Mouse (Mus musculus): Measurements from ENCODE around the gene Cs. TPM values are rescaled to one million over a fixed set of nuclear protein-coding genes. Genes with fewer than 3 reads are reported as not detected.

Cs gene
- polyA plus RNA-seq, 1 experiment from 2014 or later, result 314 TPM

DNA sequence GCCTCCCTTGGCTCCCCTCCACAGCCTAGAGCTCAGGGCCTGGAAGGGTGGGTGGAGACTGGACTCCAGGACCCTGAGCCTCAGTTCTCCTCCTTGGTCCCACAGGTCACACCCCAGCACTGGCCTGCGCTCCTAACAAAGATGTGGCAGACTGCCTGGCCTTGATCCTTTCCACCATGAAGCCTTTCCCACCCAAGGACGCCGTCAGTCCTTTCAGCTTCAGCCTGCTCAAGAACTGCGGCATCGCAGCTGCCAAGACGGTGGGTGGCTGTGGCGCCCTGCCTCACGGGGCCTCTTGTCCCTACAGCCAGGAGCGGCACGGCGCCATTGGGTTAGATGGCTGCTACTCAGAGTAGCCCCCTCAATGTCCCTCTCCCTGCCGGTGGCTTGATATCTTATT, 52.8 kb downstream of the Cs start:
- H3K4me1 ChIP-seq (ENCODE audit: control insufficient read depth, insufficient read depth, low read depth, low read length), result no peaks in the 10 kb centered on the region; the same call in 1 of the 2 replicates
- H3K9me3 ChIP-seq (ENCODE audit: control insufficient read depth, low read length), result no peaks in the 10 kb centered on the region
- no peak overlapping the region for H3K9ac ChIP-seq (ENCODE audit: low read depth, low read length)
- no peak for ATAC-seq
- 86% methylated on average over 12 of the region's 12 CpGs for WGBS
- no peaks in the 10 kb centered on the region for H3K27me3 ChIP-seq (replicated peaks; ENCODE audit: control insufficient read depth, insufficient read depth, low read length)
- no peak overlapping the region for H3K4me3 ChIP-seq (ENCODE audit: low read length)
- no peak overlapping the region for H3K27ac ChIP-seq (ENCODE audit: low read depth, low read length)
- H3K36me3 ChIP-seq (ENCODE audit: control insufficient read depth, insufficient read depth, low read length), result peaks cover 69% of the 10 kb centered on the region
- no peak overlapping the region for H3K4me2 ChIP-seq (ENCODE audit: low read length)

DNA sequence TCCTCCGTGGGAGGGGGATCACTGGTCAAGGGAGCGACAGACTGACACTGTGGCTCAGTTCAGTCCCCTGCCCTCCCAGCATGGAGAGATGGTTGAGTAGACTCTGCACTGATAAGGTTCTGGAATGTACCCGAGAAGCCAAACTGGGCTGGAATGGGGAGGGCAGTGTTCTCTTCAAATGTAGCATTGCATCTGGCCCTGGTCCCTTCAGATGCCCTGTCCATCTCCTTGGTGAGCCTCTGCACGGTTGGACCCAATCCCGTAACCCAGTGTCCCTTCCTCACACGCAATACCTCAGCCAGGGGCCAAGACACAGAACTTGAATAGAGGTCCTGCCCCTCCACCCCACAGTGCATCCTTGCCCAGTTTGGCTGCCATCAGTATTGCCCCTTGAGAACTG, 54.3 kb downstream of the Cs start:
- H3K4me2 ChIP-seq (ENCODE audit: low read length), result no peak overlapping the region
- no peak overlapping the region for H3K4me3 ChIP-seq (ENCODE audit: low read length)
- 79% methylated on average over 6 of the region's 6 CpGs for WGBS
- H3K4me1 ChIP-seq (ENCODE audit: control insufficient read depth, insufficient read depth, low read depth, low read length), result no peaks in the 10 kb centered on the region; the same call in 1 of the 2 replicates
- ATAC-seq, result no peak
- no peaks in the 10 kb centered on the region for H3K9me3 ChIP-seq (ENCODE audit: control insufficient read depth, low read length)
- peaks cover 59% of the 10 kb centered on the region for H3K36me3 ChIP-seq (ENCODE audit: control insufficient read depth, insufficient read depth, low read length)
- no peak overlapping the region for H3K27ac ChIP-seq (ENCODE audit: low read depth, low read length)
- H3K9ac ChIP-seq (ENCODE audit: low read depth, low read length), result no peak overlapping the region
- H3K27me3 ChIP-seq (replicated peaks; ENCODE audit: control insufficient read depth, insufficient read depth, low read length), result no peaks in the 10 kb centered on the region

DNA sequence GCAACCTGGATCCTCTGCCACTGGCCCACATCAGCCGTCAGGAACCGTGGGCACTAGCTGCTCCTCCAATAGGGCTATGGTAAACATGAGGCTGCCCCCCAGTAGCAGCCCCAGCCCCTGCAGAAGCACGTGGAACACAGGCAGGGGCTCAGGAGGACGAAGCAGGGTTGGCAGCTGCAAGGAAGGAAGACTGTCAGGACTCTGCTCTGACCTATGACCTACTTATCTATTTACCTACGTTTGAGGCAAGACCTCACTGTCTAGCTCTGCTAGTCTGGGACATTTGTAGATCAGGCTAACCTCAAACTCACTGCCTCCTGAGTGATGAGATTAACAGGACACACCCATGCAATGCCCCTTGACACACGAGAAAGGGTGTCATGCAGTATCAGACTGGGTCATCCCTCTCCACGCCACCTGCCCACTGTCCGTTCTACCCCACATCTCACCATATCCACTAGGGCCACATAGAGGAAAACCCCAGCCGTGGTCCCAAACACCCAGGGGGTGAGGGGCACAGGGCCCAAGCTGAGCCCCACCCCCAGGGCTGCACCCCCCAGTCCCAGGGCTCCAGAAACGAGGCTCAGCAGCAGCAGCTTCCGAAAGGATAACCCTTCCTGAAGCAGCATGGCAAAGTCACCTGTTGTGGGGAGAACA, 58.6 kb downstream of the Cs start:
- H3K27ac ChIP-seq (ENCODE audit: low read depth, low read length), result no peak overlapping the region
- H3K36me3 ChIP-seq (ENCODE audit: control insufficient read depth, insufficient read depth, low read length), result peaks cover 18% of the 10 kb centered on the region
- ATAC-seq, result 0 out of 2 replicates have a peak, but pooled peaks have one; percentile 3
- 67% methylated on average over 11 of the region's 11 CpGs for WGBS
- H3K9me3 ChIP-seq (ENCODE audit: control insufficient read depth, low read length), result no peaks in the 10 kb centered on the region
- no peak overlapping the region for H3K9ac ChIP-seq (ENCODE audit: low read depth, low read length)
- H3K4me3 ChIP-seq (ENCODE audit: low read length), result no peak overlapping the region
- no peak overlapping the region for H3K4me2 ChIP-seq (ENCODE audit: low read length)
- no peaks in the 10 kb centered on the region; the same call in 1 of the 2 replicates for H3K4me1 ChIP-seq (ENCODE audit: control insufficient read depth, insufficient read depth, low read depth, low read length)
- no peaks in the 10 kb centered on the region for H3K27me3 ChIP-seq (replicated peaks; ENCODE audit: control insufficient read depth, insufficient read depth, low read length)

DNA sequence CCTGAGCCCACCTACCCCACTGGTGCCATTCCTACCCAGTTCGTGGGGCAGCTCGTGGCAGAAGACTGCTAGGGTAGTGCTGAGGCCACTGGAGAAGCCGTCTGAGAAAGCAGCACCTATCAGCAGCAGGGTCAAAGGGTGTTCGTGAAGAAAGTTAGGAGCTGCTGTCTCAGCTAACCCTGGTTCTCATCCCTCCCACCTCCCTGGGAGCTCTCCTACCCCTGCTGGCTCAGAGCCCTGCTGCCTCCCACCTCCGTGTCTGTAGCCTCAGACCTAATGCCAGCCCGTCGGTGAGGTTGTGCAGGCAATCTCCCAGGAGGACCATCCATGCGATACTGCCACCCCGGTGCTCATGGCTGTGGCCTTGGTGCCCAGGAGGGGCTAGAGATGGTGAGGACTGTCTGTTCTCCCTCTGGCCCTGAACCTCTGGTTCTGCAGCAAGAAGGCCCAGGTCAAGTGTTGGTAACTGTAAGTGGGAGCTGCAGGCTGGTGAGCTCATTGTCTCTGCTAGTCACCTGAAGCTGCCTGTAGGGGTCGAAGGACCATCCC, 59.3 kb downstream of the Cs start:
- H3K4me2 ChIP-seq (ENCODE audit: low read length), result no peak overlapping the region
- H3K36me3 ChIP-seq (ENCODE audit: control insufficient read depth, insufficient read depth, low read length), result peaks cover 14% of the 10 kb centered on the region
- WGBS, result 70% methylated on average over 10 of the region's 10 CpGs
- no peak overlapping the region for H3K4me3 ChIP-seq (ENCODE audit: low read length)
- H3K9me3 ChIP-seq (ENCODE audit: control insufficient read depth, low read length), result no peaks in the 10 kb centered on the region
- no peak for ATAC-seq
- H3K27me3 ChIP-seq (replicated peaks; ENCODE audit: control insufficient read depth, insufficient read depth, low read length), result no peaks in the 10 kb centered on the region
- H3K27ac ChIP-seq (ENCODE audit: low read depth, low read length), result no peak overlapping the region
- H3K9ac ChIP-seq (ENCODE audit: low read depth, low read length), result no peak overlapping the region
- H3K4me1 ChIP-seq (ENCODE audit: control insufficient read depth, insufficient read depth, low read depth, low read length), result no peaks in the 10 kb centered on the region; the same call in 1 of the 2 replicates

- H3K4me3 ChIP-seq (ENCODE audit: low read length), result no peak overlapping the region
- 0 out of 2 replicates have a peak, but pooled peaks have one; percentile 31 for ATAC-seq
- H3K9me3 ChIP-seq (ENCODE audit: control insufficient read depth, low read length), result no peaks in the 10 kb centered on the region
- H3K27me3 ChIP-seq (replicated peaks; ENCODE audit: control insufficient read depth, insufficient read depth, low read length), result no peaks in the 10 kb centered on the region
- no peaks in the 10 kb centered on the region; the same call in 1 of the 2 replicates for H3K4me1 ChIP-seq (ENCODE audit: control insufficient read depth, insufficient read depth, low read depth, low read length)
- H3K36me3 ChIP-seq (ENCODE audit: control insufficient read depth, insufficient read depth, low read length), result peaks cover 8% of the 10 kb centered on the region
- WGBS, result 56% methylated on average over 7 of the region's 7 CpGs
- H3K9ac ChIP-seq (ENCODE audit: low read depth, low read length), result no peak overlapping the region
- no peak overlapping the region for H3K4me2 ChIP-seq (ENCODE audit: low read length)
- no peak overlapping the region for H3K27ac ChIP-seq (ENCODE audit: low read depth, low read length)
These were observed 59.9 kb downstream of the Cs start for GRCm38 (mm10) chr10:128397466-128397865.

- Histone ChIP-seq H3K27me3 (replicated peaks; ENCODE audit: control insufficient read depth, insufficient read depth, low read length) (no peaks in the 10 kb centered on the region), H3K36me3 (ENCODE audit: control insufficient read depth, insufficient read depth, low read length) (peaks cover 2% of the 10 kb centered on the region), H3K27ac (ENCODE audit: low read depth, low read length) (no peak overlapping the region), H3K4me3 (ENCODE audit: low read length) (no peak overlapping the region), H3K4me2 (ENCODE audit: low read length) (no peak overlapping the region), H3K9ac (ENCODE audit: low read depth, low read length) (no peak overlapping the region), H3K9me3 (ENCODE audit: control insufficient read depth, low read length) (no peaks in the 10 kb centered on the region), H3K4me1 (ENCODE audit: control insufficient read depth, insufficient read depth, low read depth, low read length) (no peaks in the 10 kb centered on the region)
- no peak for ATAC-seq
- WGBS, result 34% methylated on average over 5 of the region's 5 CpGs
These were observed 62.8 kb downstream of the Cs start for GRCm38 (mm10) chr10:128400338-128400737.

GRCm38 (mm10) chr10:128401056-128401455, 63.5 kb downstream of the Cs start, which contains the start of gene Slc39a5:
Slc39a5 (minus strand) TSS chr10:128401229.
- Histone ChIP-seq H3K27ac (ENCODE audit: low read depth, low read length) (no peak within 1 kb of the TSS), H3K36me3 (ENCODE audit: control insufficient read depth, insufficient read depth, low read length) (peaks cover 6% of the 10 kb centered on the region), H3K9ac (ENCODE audit: low read depth, low read length) (no peak within 1 kb of the TSS), H3K9me3 (ENCODE audit: control insufficient read depth, low read length) (no peaks in the 10 kb centered on the region), H3K27me3 (replicated peaks; ENCODE audit: control insufficient read depth, insufficient read depth, low read length) (no peaks in the 10 kb centered on the region), H3K4me3 (ENCODE audit: low read length) (no peak within 1 kb of the TSS), H3K4me2 (ENCODE audit: low read length) (no peak within 1 kb of the TSS), H3K4me1 (ENCODE audit: control insufficient read depth, insufficient read depth, low read depth, low read length) (no peaks in the 10 kb centered on the region)
- ATAC-seq, result no peak
- 24% methylated on average over 2 of the region's 2 CpGs for WGBS

GRCm38 (mm10) chr10:128401638-128402037, 64.1 kb downstream of the Cs start:
- no peak overlapping the region for H3K9ac ChIP-seq (ENCODE audit: low read depth, low read length)
- H3K27ac ChIP-seq (ENCODE audit: low read depth, low read length), result no peak overlapping the region
- H3K4me3 ChIP-seq (ENCODE audit: low read length), result no peak overlapping the region
- no peak overlapping the region for H3K4me2 ChIP-seq (ENCODE audit: low read length)
- H3K9me3 ChIP-seq (ENCODE audit: control insufficient read depth, low read length), result no peaks in the 10 kb centered on the region
- 76% methylated on average over 9 of the region's 9 CpGs for WGBS
- H3K27me3 ChIP-seq (replicated peaks; ENCODE audit: control insufficient read depth, insufficient read depth, low read length), result no peaks in the 10 kb centered on the region
- no peaks in the 10 kb centered on the region for H3K4me1 ChIP-seq (ENCODE audit: control insufficient read depth, insufficient read depth, low read depth, low read length)
- H3K36me3 ChIP-seq (ENCODE audit: control insufficient read depth, insufficient read depth, low read length), result peaks cover 8% of the 10 kb centered on the region
- ATAC-seq, result no peak

DNA sequence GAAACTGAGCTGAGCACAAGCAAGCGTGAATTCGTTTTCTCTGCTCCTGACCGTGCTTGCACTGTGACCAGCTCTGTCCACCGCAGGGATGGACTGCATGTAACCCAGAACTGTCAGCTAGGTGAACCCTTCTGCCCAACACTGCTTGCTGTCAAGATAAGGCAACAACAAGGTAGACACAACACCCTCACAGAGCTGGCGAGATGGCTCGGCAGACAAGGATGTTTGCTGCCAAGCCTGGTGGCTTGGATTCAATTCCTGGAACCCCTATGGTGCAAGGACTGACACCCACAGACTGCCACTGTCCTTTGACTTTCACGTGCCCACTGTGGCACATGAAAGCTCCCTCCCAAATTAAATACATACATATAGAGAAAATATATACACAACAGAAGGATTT, 66.4 kb downstream of the Cs start:
- Histone ChIP-seq H3K27ac (ENCODE audit: low read depth, low read length) (no peak overlapping the region; the same call in 1 of the 2 replicates), H3K27me3 (replicated peaks; ENCODE audit: control insufficient read depth, insufficient read depth, low read length) (no peaks in the 10 kb centered on the region), H3K9me3 (ENCODE audit: control insufficient read depth, low read length) (no peaks in the 10 kb centered on the region), H3K4me2 (ENCODE audit: low read length) (no peak overlapping the region), H3K36me3 (ENCODE audit: control insufficient read depth, insufficient read depth, low read length) (peaks cover 11% of the 10 kb centered on the region), H3K4me3 (ENCODE audit: low read length) (no peak overlapping the region), H3K4me1 (ENCODE audit: control insufficient read depth, insufficient read depth, low read depth, low read length) (peaks cover 13% of the 10 kb centered on the region), H3K9ac (ENCODE audit: low read depth, low read length) (no peak overlapping the region)
- no peak for ATAC-seq
- 71% methylated on average over 7 of the region's 7 CpGs for WGBS
